Mouse (Mus musculus) left cerebral cortex, adult 9 months (tissue): ENCODE data around the gene Sh3rf1.

Source experiments
- DNase-seq, 2 experiments: peaks; one replicate each; pipeline ENCODE4 v3.0.0; 2022; ENCODE audit warnings: low spot score in 2 of 2

The Sh3rf1 gene

GRCm38 (mm10) chr8:61223283-61223682 is 389 bp upstream of the Sh3rf1 start:
- DNase-seq = no peak

DNA sequence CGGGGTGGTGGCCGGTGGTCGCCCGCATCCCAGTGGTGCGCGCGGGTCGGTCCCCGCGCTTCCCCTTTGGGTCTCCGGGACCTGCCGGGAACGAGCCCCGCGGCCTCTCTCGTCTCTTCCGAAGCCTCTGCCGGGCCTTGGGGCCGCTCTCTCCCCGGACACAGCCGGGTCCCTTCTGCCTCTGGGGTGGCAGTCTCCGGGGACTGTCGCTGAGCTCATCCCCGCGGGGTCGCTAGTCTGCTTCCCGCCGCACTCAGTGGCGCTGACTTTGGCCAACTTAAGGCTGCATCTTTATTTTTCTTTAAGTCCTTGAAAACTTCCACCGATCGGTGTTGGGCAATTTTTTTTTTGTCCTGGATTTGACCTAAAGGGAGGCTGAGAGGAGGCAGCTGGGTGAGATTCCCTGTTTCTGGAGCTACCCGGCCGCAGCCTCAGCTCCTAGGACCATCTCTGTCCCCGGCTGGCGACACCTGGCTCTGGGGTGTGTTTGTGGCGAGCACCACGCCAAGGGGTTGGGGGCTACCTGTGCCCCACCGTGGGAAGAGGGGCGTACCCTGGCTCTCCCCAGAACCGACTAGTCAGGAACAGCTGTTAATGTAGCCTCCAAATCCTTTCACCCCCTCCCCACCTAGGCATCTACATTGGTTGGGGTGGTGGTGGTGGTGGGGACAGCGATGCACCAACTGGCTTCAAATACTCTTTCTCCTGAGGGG is 864 bp downstream of the Sh3rf1 start:
- DNase-seq = peak in 1 of 2 experiments; percentile 39

DNA sequence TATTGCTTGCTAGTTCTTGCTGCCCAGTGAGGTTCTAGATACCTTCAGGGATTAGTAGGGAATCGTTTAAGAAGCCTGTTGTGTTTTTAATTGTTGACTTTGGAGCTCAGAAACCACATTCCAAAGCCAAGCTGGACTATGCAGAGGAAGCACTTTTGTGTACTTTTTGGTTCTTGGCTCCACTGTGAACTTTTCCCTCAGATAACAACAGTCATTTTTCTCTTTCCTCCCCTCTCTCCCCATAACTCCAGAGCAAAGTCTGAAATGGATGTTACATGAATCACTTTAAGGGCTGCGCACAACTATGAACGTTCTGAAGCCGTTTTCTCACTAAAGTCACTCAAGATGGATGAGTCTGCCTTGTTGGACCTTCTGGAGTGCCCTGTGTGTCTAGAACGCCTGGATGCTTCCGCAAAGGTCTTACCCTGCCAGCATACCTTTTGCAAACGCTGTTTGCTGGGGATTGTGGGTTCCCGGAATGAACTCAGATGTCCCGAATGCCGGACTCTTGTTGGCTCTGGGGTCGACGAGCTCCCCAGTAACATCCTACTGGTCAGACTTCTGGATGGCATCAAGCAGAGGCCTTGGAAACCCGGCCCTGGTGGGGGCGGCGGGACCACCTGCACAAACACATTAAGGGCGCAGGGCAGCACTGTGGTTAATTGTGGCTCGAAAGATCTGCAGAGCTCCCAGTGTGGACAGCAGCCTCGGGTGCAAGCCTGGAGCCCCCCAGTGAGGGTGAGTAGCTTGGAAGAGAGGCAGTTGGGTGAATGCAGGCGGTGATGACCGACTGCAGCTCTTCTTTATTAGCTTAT is 2.1 kb downstream of the Sh3rf1 start:
- DNase-seq = no peak

GRCm38 (mm10) chr8:61226632-61227031 is 3.0 kb downstream of the Sh3rf1 start:
- no peak for DNase-seq

DNA sequence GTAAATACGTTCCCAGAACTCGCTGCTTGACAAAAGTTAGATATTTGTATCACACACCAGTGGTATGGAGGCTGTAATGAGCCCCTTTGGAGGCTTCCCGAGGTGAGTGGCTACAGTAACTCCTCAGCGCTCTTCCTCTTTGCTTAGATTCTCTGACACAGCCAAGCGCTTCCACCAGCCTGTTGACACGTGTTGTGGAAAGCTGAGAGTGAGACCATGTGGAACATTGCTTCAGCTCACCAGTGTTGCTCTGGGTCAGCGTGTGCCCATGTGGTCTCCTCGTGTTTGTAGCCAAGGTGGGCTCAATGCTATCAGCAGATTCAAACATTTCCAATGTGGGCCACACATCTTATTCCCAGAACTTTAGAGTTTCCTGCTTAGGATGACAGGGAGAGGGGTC is 5.0 kb downstream of the Sh3rf1 start:
- no peak for DNase-seq

DNA sequence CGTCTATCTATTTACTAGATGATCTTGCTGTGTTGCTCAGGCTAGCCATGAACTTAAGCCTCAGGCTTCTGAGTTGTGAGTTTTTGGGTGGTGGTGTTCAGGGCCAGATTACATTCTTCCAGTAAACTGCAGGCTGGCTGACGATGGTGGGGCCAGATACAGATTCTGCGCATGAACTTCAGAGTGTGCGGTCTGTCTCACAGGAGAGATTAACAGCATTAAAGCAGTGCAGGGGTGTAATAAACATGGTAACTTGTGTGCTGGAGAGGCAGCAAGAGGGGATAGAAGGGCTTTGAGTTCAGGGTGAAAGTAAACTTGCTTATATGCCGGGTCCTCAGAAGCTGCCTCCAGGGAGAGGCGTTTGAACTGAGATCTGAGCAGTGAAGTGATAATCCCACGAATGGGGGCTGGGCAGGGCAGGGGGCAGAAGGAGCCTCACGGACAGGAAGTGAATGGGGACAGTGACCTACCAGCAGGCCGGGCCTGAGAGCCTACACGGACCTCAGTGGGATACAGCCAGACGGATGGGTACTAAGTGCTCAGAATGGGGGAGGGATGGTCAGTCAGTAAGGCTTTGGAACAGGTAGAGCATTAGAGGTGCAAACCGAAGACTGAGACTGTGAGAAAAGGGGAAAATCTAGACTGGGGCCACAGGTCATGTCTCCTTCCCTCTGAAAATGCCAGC is 6.0 kb downstream of the Sh3rf1 start:
- no peak for DNase-seq

- no peak for DNase-seq
These were observed 7.4 kb downstream of the Sh3rf1 start for GRCm38 (mm10) chr8:61230881-61231755.

DNA sequence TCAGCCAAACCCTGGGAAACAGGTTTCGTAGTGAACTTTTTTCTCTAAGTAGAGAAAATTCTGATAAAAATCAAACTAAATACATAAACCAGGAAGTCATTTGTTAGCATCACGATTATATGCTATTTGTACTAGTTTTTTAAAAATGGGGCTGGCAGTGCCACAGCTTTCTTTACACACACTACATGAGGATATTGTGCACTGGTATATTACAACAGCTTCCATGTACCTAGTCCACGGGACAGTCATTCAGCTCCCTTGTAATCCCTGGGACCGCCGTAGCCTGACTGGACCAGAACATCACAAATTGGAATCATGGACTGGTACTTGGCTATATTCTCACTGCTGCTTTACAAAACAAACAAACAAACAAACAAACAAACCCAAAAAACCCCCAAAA is 11.8 kb downstream of the Sh3rf1 start:
- no peak for DNase-seq

GRCm38 (mm10) chr8:61236506-61237268 is 13.0 kb downstream of the Sh3rf1 start:
- DNase-seq = no peak

DNA sequence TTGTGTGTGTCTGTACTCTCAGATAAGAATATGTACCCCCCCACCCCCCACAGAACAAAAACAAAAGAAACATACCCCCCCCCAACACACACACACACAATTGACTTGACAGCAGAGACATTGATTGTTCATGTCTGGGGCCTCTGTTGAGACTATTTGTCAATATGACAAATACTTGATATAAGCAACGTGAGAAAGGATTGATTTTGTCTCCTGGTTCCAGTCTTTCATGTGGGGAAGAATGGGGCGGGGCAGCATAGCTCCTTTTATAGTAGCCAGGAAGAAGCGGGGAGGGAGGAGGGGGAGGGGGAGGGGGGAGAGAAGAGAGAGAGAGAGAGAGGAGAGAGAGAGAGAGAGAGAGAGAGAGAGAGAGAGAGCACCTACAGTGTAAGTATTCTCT is 15.9 kb downstream of the Sh3rf1 start:
- no peak for DNase-seq

GRCm38 (mm10) chr8:61241229-61241628 is 17.6 kb downstream of the Sh3rf1 start:
- no peak for DNase-seq

DNA sequence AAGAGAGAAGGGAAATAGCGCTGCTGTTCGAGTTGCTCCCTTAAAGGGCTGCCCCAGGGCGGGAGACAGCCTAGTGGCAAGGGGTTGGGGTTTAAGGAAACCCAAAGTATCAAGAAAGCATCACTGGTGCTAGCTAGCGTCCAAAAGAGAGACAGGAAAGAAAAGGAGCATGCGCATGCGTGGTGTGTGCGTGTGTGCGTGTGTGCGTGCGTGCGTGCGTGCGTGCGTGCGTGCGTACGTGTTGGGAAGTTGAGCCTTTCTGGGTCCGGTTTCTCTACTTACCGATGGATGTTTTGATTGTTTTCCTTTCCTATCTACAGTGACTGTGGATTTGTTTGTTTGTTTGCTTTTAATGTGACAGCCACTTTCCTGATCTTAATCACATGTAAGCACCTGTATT is 19.2 kb downstream of the Sh3rf1 start:
- DNase-seq = no peak

DNA sequence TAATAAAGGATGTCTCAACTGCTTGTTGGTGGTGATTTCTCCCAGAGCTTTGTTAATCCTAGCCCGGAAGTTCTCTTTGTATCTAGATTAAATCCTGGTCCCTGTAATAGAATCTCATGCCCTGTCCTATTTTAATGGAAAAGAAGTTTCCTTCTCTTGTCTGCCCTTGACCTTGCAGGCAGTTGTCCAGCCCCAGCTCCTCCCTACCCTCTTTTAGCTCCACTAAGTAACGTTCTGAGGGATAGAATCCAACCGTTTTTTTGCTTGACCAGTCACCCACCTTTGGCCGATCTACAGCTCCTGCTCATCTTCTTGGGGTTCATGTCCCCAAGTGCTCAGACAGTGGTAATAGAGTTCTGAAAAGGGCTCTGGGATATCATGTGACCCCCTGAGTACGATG is 19.8 kb downstream of the Sh3rf1 start:
- no peak for DNase-seq

DNA sequence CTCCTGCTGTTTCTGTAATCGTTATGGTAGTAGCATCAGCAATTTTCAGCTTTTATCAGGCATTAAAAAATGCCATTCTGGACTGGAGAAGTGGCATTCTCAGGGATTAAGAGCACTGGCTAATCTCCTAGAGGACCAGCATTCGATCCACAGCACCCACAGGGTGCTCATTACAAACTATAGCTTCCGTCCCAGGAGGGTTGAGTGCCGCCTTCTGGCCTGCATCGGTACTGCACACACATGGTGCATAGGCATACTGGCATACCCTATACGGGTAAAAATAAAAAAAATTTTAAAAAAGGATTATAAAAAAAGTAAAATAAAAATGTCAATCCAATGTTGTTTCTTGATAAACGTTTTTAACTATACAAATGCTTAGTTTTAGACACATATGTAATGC is 20.5 kb downstream of the Sh3rf1 start:
- DNase-seq = no peak

DNA sequence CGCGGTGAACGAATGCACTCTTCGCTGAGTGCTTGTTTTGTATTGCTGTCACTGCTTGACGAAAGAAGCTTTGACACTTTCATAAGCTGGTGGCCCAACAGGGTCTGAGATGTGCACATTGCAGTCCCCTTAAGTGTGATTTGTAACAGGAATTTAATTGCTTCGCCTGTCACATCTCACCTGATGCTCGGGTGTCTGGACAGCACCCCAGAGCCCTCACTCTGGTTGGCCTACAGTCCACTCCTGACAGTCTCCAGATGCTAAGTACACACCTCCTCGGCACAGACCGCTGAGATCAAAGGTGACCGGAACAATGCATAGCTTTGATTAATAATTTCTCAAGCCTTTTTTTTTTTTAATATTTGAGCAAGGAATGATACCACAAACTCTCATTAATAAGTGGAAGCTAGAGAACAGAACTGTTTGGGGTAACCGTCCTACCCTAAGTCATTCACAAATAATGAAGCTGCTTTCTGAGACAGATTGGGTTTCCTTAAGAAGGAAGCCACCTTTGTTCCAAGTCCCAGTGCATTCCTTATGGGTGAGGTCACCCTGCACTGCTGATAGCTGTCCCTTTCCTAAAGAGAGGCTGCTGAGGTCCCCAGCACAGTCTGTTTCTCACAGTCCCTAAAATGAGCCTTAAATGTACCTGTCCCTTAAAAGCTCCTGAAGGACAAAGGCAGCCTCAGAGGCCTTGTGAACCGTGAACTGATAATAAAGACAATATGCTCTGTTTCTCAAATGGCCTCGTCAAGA is 23.8 kb downstream of the Sh3rf1 start:
- DNase-seq = no peak

- DNase-seq = peak in 1 of 2 experiments; percentile 22
These were observed 25.8 kb downstream of the Sh3rf1 start for GRCm38 (mm10) chr8:61249511-61249910.

GRCm38 (mm10) chr8:61254196-61254595 is 30.5 kb downstream of the Sh3rf1 start:
- DNase-seq = no peak

DNA sequence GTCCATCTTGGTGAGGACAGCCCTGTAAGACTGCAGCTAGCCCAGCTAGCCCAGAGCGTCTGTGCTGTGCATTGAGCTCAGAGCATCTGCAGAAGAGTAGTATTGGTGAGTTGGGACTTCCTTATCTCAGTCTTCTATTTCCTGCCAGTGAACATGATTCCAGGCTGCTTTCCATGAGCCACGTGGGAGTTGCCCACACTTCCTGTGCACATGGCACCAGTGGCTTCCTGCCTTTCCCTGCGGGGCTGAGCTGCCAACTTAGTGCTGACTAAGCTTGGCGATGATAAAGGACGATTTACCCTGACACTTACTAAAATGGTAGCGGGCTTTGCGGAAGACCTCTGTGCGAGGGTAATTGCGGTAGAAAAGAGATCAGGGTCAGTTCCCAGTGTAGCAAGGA is 35.2 kb downstream of the Sh3rf1 start:
- peak in 1 of 2 experiments; percentile 59 for DNase-seq

DNA sequence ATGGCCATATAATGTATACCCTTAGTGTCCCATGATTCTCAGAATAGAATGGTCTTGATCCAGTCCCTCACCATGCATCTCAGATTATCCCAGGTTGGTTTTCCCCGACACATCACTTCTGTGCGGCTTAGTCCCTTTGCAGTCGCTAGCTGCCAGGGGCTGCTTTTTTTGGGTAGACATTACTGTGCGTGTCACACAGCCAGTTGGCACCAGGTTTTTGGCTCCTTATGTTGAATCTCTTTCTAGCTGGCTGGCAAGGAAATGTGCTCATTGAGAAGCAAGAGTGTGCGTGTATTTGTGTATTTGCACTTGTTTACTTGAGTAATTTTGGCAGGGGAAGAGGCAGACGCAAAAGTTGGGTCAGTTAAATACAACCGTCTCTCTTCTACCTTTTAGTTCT is 35.9 kb downstream of the Sh3rf1 start:
- peak in 1 of 2 experiments; percentile 75 for DNase-seq

GRCm38 (mm10) chr8:61260530-61260929 is 36.9 kb downstream of the Sh3rf1 start:
- DNase-seq = no peak
